Mouse (Mus musculus): ENCODE results near the gene Cdkn2aip. TPM values are rescaled to one million over a fixed set of nuclear protein-coding genes. Genes with fewer than 3 reads are reported as not detected.

Gene Cdkn2aip
- polyA plus RNA-seq, 1 experiment from 2014 or later = 48.1 TPM

DNA sequence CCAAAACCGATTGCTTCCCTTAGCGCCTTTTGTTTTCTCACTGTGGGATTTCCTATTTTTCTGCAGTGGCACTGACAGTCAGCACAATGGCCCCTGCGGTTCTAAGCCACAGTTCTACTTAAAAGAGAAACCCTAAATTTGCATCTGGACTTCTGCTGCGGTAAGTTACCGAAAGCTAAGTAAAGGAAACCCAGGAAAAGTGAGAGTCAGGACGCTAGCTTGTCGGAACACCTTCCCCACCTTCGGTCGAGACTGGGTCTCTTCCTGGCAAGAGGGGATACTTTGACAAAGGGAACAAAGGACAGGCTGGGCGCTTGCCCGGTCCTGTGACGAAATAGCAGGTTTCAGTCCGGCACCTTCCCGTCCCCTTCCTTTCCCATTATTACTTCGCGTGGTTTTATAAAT, 23.1 kb downstream of the Cdkn2aip start:
- Histone ChIP-seq H3K27me3 (ENCODE audit: control insufficient read depth, insufficient read depth, low read length) (no peaks in the 10 kb centered on the region), H3K9me3 (ENCODE audit: control insufficient read depth, low read length) (no peaks in the 10 kb centered on the region), H3K4me3 (ENCODE audit: low read depth, low read length) (peak overlapping the region; percentile 28), H3K9ac (ENCODE audit: low read length) (peak overlapping the region; percentile 64), H3K27ac (ENCODE audit: low read depth, low read length) (peak overlapping the region; percentile 7; the same call in 1 of the 2 replicates), H3K4me2 (peak overlapping the region; percentile 54), H3K4me1 (ENCODE audit: control insufficient read depth, insufficient read depth, low read length) (peaks cover 3% of the 10 kb centered on the region; the same call in 1 of the 2 replicates), H3K36me3 (ENCODE audit: control insufficient read depth, insufficient read depth, low read length) (no peaks in the 10 kb centered on the region)
- DNase-seq (ENCODE audit: low spot score, missing footprints) (peak; percentile 94), ATAC-seq (ENCODE audit: low FRiP score) (peak; percentile 37; the same call in 1 of the 2 replicates)
- WGBS = under 1% methylated on average over 16 of the region's 16 CpGs

DNA sequence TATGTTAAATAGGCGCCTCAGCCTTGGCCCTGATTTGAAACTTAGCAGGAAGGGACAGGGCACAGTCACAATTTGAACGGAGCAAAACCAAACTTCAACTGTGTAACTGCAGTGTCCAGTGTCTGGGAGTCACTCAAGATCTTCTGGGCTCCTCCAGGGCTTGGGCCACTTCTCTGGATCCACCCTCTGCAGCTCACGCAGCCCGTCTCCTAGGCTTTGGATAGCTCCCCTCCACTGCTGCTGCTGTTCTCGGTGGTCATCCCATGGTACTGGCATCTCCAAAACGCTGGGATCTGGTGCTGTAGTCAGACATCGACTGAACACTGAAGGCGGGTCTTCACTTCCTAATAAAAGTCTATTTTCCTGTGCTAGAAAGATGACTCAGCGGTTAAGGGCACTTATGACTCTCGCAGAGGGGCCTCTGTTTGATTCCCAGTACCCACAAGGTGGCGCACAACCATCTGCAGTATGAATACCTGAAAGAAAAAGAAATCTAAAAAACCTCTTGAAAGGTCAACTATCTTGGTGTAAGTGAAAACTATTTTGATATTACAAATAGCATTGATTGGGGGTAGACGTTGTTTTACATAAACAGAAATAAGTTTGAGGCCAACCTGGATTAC, 23.9 kb downstream of the Cdkn2aip start:
- ATAC-seq (ENCODE audit: low FRiP score) = no peak

DNA sequence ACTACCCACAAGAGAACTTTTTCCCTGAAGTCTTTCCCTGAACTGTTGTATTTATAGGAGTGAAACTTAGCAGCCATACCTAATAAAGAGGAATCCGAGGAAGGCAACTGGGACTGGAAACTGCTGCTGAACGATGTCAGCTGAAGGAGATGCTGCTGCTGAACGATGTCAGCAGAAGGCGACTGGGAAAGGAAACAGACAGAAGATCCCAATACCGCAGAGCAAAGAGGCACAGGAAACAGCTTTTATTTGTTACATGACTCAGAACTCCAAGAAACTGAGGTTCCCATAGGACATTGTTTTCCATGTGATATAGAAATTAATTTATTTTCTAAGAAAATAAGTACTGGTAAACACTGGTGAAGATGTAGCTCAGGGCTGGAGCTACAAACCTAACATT, 29.3 kb downstream of the Cdkn2aip start:
- Histone ChIP-seq H3K9me3 (ENCODE audit: control insufficient read depth, low read length) (no peaks in the 10 kb centered on the region), H3K36me3 (ENCODE audit: control insufficient read depth, insufficient read depth, low read length) (no peaks in the 10 kb centered on the region), H3K27me3 (ENCODE audit: control insufficient read depth, insufficient read depth, low read length) (no peaks in the 10 kb centered on the region), H3K4me3 (ENCODE audit: low read depth, low read length) (no peak overlapping the region), H3K9ac (ENCODE audit: low read length) (no peak overlapping the region), H3K4me1 (ENCODE audit: control insufficient read depth, insufficient read depth, low read length) (no peaks in the 10 kb centered on the region), H3K4me2 (no peak overlapping the region), H3K27ac (ENCODE audit: low read depth, low read length) (no peak overlapping the region)
- WGBS = 92% methylated on average over 5 of the region's 5 CpGs
- DNase-seq (ENCODE audit: low spot score, missing footprints) (no peak), ATAC-seq (ENCODE audit: low FRiP score) (no peak)

More for the DNA sequence above, 23.9 kb downstream of the Cdkn2aip start:
- Histone ChIP-seq H3K27ac (ENCODE audit: low read depth, low read length) (no peak overlapping the region), H3K4me2 (no peak overlapping the region), H3K4me3 (ENCODE audit: low read depth, low read length) (no peak overlapping the region), H3K36me3 (ENCODE audit: control insufficient read depth, insufficient read depth, low read length) (no peaks in the 10 kb centered on the region), H3K9ac (ENCODE audit: low read length) (no peak overlapping the region), H3K27me3 (ENCODE audit: control insufficient read depth, insufficient read depth, low read length) (no peaks in the 10 kb centered on the region), H3K9me3 (ENCODE audit: control insufficient read depth, low read length) (no peaks in the 10 kb centered on the region), H3K4me1 (ENCODE audit: control insufficient read depth, insufficient read depth, low read length) (peaks cover 3% of the 10 kb centered on the region; the same call in 1 of the 2 replicates)
- DNase-seq (ENCODE audit: low spot score, missing footprints) = no peak
- WGBS = 57% methylated on average over 12 of the region's 12 CpGs

DNA sequence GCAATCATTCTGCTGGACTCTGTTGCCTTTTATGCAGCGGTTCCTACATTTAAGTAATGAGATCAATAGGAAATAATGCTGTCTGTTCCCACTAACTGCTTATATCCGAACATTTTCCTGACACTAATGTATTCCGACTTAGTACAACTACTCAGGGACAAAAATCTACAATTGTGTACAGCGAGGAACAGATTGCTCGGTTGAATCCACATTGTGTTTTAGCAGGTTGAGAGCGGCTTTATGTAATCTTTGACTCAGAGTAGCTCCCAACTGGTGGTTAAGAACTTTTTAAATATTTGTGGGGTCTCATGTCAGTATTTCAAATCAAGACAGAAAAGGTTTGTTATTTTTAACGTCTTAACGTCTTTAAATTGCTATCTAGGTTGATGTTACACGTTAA, 29.7 kb downstream of the Cdkn2aip start:
- 87% methylated on average over 9 of the region's 9 CpGs for WGBS
- Histone ChIP-seq H3K4me2 (no peak overlapping the region), H3K9ac (ENCODE audit: low read length) (no peak overlapping the region), H3K27ac (ENCODE audit: low read depth, low read length) (no peak overlapping the region), H3K27me3 (ENCODE audit: control insufficient read depth, insufficient read depth, low read length) (no peaks in the 10 kb centered on the region), H3K9me3 (ENCODE audit: control insufficient read depth, low read length) (no peaks in the 10 kb centered on the region), H3K4me1 (ENCODE audit: control insufficient read depth, insufficient read depth, low read length) (no peaks in the 10 kb centered on the region), H3K4me3 (ENCODE audit: low read depth, low read length) (no peak overlapping the region), H3K36me3 (ENCODE audit: control insufficient read depth, insufficient read depth, low read length) (no peaks in the 10 kb centered on the region)
- peak; percentile 70 for DNase-seq (ENCODE audit: low spot score, missing footprints)
- ATAC-seq (ENCODE audit: low FRiP score) = no peak

DNA sequence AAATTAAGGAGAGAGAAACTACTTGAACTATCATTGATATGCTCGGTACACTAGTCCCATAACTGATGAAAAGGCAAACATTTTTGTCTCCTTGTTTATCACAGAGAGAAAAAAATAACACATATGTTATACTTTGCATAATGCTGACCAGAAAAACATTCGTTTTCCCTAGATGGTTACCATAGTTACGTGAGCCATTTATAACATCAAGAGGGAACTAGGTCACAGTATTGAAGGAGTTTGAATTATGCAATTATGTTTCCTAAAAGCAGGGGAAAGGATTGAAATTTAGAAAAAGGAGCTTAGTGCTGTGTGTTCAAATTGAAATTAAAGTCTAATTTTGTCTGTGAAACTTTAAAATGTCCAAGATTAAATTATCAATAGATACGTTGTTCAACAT, 33.4 kb downstream of the Cdkn2aip start:
- H3K4me1 ChIP-seq (ENCODE audit: control insufficient read depth, insufficient read depth, low read length) = 0 out of 2 replicates have a peak, but pooled peaks cover 3% of the 10 kb centered on the region
- H3K9ac ChIP-seq (ENCODE audit: low read length) = no peak overlapping the region
- no peak for DNase-seq (ENCODE audit: low spot score, missing footprints)
- H3K4me2 ChIP-seq = no peak overlapping the region
- H3K4me3 ChIP-seq (ENCODE audit: low read depth, low read length) = no peak overlapping the region
- H3K36me3 ChIP-seq (ENCODE audit: control insufficient read depth, insufficient read depth, low read length) = no peaks in the 10 kb centered on the region
- H3K27me3 ChIP-seq (ENCODE audit: control insufficient read depth, insufficient read depth, low read length) = no peaks in the 10 kb centered on the region
- H3K9me3 ChIP-seq (ENCODE audit: control insufficient read depth, low read length) = no peaks in the 10 kb centered on the region
- no peak overlapping the region for H3K27ac ChIP-seq (ENCODE audit: low read depth, low read length)
- WGBS = 91% methylated on average over 4 of the region's 4 CpGs
- no peak for ATAC-seq (ENCODE audit: low FRiP score)

DNA sequence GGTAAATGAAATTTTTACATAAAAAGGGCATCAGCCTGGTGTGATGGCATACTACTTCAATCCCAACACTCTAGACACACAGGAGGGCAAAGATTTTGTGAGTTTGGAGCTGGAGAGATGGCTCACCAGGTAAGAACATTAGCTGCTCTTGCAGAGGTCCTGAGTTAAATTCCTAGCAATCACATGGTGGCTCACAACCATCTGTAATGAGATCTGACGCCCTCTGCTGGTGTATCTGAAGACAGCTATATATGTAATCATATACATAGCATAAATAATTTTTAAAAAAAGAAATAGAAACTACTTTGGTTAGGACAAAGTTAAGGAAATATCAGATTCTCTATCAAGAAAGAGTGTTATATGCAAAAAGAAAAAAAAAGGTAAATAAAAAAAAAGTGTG, 34.1 kb downstream of the Cdkn2aip start:
- Histone ChIP-seq H3K9me3 (ENCODE audit: control insufficient read depth, low read length) (no peaks in the 10 kb centered on the region), H3K27ac (ENCODE audit: low read depth, low read length) (no peak overlapping the region)
- no peak for ATAC-seq (ENCODE audit: low FRiP score)

DNA sequence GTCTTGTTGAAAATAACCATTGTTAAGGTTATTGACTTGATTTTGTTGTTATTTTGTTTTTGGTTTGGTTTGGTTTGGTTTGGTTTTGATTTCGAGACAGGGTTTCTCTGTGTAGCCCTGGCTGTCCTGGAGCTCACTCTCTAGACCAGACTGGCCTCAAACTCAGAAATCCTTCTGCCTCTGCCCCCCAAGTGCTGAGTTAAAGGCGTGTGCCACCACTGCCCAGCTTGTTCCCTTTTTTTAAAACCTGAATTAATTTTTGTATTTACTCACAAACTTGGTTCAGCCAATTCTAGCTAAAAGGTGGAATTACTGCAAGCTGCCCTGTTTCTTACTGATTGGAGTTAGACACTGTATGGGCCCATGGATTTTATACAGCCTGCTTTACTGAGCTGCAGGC, 37.1 kb downstream of the Cdkn2aip start:
- H3K27me3 ChIP-seq (ENCODE audit: control insufficient read depth, insufficient read depth, low read length) = no peaks in the 10 kb centered on the region
- no peaks in the 10 kb centered on the region for H3K9me3 ChIP-seq (ENCODE audit: control insufficient read depth, low read length)
- no peak overlapping the region; the same call in 1 of the 2 replicates for H3K9ac ChIP-seq (ENCODE audit: low read length)
- H3K4me1 ChIP-seq (ENCODE audit: control insufficient read depth, insufficient read depth, low read length) = peaks cover 5% of the 10 kb centered on the region; the same call in 1 of the 2 replicates
- 37% methylated on average over 2 of the region's 2 CpGs for WGBS
- H3K4me2 ChIP-seq = peak overlapping the region; percentile 77
- ATAC-seq (ENCODE audit: low FRiP score) (no peak), DNase-seq (ENCODE audit: low spot score, missing footprints) (no peak)
- peak overlapping the region; percentile 89 for H3K4me3 ChIP-seq (ENCODE audit: low read depth, low read length)
- no peaks in the 10 kb centered on the region for H3K36me3 ChIP-seq (ENCODE audit: control insufficient read depth, insufficient read depth, low read length)
- H3K27ac ChIP-seq (ENCODE audit: low read depth, low read length) = no peak overlapping the region

More for the DNA sequence above, 34.1 kb downstream of the Cdkn2aip start:
- no peak for DNase-seq (ENCODE audit: low spot score, missing footprints)
- no peaks in the 10 kb centered on the region for H3K36me3 ChIP-seq (ENCODE audit: control insufficient read depth, insufficient read depth, low read length)
- H3K4me1 ChIP-seq (ENCODE audit: control insufficient read depth, insufficient read depth, low read length) = 0 out of 2 replicates have a peak, but pooled peaks cover 3% of the 10 kb centered on the region
- H3K4me3 ChIP-seq (ENCODE audit: low read depth, low read length) = no peak overlapping the region
- H3K27me3 ChIP-seq (ENCODE audit: control insufficient read depth, insufficient read depth, low read length) = no peaks in the 10 kb centered on the region
- no peak overlapping the region for H3K4me2 ChIP-seq
- H3K9ac ChIP-seq (ENCODE audit: low read length) = no peak overlapping the region
- 73% methylated on average over 1 of the region's 1 CpGs for WGBS

DNA sequence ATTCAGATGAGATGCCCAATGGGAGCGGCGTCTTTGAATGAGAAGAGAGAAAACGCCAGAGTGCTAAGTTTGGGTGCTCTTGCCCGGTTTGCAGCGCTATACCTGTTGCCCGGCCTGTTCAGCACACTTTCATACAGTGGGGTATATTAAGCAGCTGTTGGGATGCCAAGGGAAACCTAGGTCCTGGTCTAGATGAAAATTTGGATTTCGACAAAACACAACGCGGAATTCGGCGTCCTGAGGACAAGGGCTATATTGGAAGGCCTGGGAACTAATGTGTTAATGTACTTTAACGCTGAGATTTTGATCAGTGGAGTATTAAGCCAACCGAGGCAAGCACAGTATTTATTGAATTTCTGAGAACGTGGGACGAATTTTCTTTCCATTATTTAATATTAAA, 37.5 kb downstream of the Cdkn2aip start:
- H3K4me2 ChIP-seq = peak overlapping the region; percentile 77
- peak overlapping the region; percentile 89 for H3K4me3 ChIP-seq (ENCODE audit: low read depth, low read length)
- no peaks in the 10 kb centered on the region for H3K27me3 ChIP-seq (ENCODE audit: control insufficient read depth, insufficient read depth, low read length)
- no peak overlapping the region; the same call in 1 of the 2 replicates for H3K27ac ChIP-seq (ENCODE audit: low read depth, low read length)
- H3K9ac ChIP-seq (ENCODE audit: low read length) = peak overlapping the region; percentile 91
- H3K36me3 ChIP-seq (ENCODE audit: control insufficient read depth, insufficient read depth, low read length) = no peaks in the 10 kb centered on the region
- 1% methylated on average over 15 of the region's 15 CpGs for WGBS
- ATAC-seq (ENCODE audit: low FRiP score) (no peak), DNase-seq (ENCODE audit: low spot score, missing footprints) (peak; percentile 88)
- H3K4me1 ChIP-seq (ENCODE audit: control insufficient read depth, insufficient read depth, low read length) = peaks cover 5% of the 10 kb centered on the region; the same call in 1 of the 2 replicates
- no peaks in the 10 kb centered on the region for H3K9me3 ChIP-seq (ENCODE audit: control insufficient read depth, low read length)

DNA sequence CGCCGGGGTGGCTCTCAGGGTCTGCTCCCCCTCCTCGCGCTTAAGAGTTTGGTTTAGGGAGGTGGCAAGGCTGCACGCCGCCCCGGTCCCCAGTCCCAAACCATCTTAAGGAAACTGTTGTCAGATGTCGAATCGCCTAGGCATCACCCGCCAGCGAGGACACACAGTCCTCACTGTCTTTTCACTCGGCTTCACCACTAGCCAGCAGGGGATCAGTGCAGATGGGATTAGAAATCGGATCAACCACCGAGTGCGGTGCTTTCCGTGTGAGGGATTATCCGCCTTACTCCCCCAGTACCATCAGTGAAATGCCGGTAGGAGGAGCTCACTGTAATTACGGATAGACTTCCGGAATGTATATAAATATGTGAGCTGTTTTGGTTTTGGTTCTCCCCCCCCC, 37.9 kb downstream of the Cdkn2aip start:
- no peaks in the 10 kb centered on the region for H3K9me3 ChIP-seq (ENCODE audit: control insufficient read depth, low read length)

More for the DNA sequence above, 37.9 kb downstream of the Cdkn2aip start:
- DNase-seq (ENCODE audit: low spot score, missing footprints) (peak; percentile 97), ATAC-seq (ENCODE audit: low FRiP score) (peak; percentile 13; the same call in 1 of the 2 replicates)
- Histone ChIP-seq H3K36me3 (ENCODE audit: control insufficient read depth, insufficient read depth, low read length) (no peaks in the 10 kb centered on the region), H3K4me3 (ENCODE audit: low read depth, low read length) (peak overlapping the region; percentile 89), H3K9ac (ENCODE audit: low read length) (peak overlapping the region; percentile 91), H3K4me2 (peak overlapping the region; percentile 77), H3K27me3 (ENCODE audit: control insufficient read depth, insufficient read depth, low read length) (no peaks in the 10 kb centered on the region), H3K27ac (ENCODE audit: low read depth, low read length) (peak overlapping the region; percentile 97), H3K4me1 (ENCODE audit: control insufficient read depth, insufficient read depth, low read length) (peaks cover 5% of the 10 kb centered on the region; the same call in 1 of the 2 replicates)
- WGBS = 0% methylated on average over 20 of the region's 20 CpGs
